8 mouse cellular contexts compared by ENCODE assay signal in genomic region chr4:59807521-59807920, GRCm38 (mm10). TPM values are rescaled to one million over a fixed set of nuclear protein-coding genes. Genes with fewer than 3 reads are reported as not detected.
A peak's percentile ranks its signal among the peaks of the same experiment; 100 is the strongest.
DNase-seq lines count a peak whose midpoint lies in the region; ATAC-seq and TF ChIP-seq lines count a peak whose summit lies in the region.

No protein-coding gene starts in this region.

- H3K36me3 ChIP-seq in hindbrain, embryonic 12.5 days, result no peaks in the 10 kb centered on the region
- no peaks in the 10 kb centered on the region for H3K36me3 ChIP-seq in midbrain, embryonic 16.5 days (ENCODE audit: control insufficient read depth, insufficient read depth, low read length)

- no peak overlapping the region for H3K9ac ChIP-seq in hindbrain, embryonic 12.5 days
- H3K9ac ChIP-seq in midbrain, embryonic 16.5 days (ENCODE audit: low read depth, low read length), result no peak overlapping the region

- peak overlapping the region; percentile 95; the same call in 1 of the 2 replicates for H3K27ac ChIP-seq in left cerebral cortex, adult 2 months
- H3K27ac ChIP-seq in hindbrain, embryonic 12.5 days, result no peak overlapping the region
- no peak overlapping the region for H3K27ac ChIP-seq in midbrain, embryonic 16.5 days (ENCODE audit: low read length)

- peak; percentile 23 for DNase-seq in cerebellum, adult 8-10 months
- DNase-seq in cerebellum, adult 9-10 months, result no peak
- no peak for DNase-seq in left cerebral cortex, adult 2 months (ENCODE audit: extremely low spot score in 1 of 2, low spot score in 2 of 2)
- no peak for DNase-seq in left cerebral cortex, postnatal 4 days
- no peak for DNase-seq in left cerebral cortex, adult 18-20 months (ENCODE audit: low spot score in 2 of 2)
- DNase-seq in thymus, postnatal 4 days, result no peak

- intact Hi-C loops in left cerebral cortex, adult 2 months (cut with DNase I), result loop anchor here (5.0 kb wide), 1 partner anchor 40 kb away; no protein-coding TSS in a partner anchor
- intact Hi-C loops in left cerebral cortex, postnatal 4 days (cut with DNase I), result loop anchor here (5.0 kb wide), 2 partner anchors 40 to 55 kb away; no protein-coding TSS in a partner anchor

- ATAC-seq in hindbrain, embryonic 12.5 days (ENCODE audit: low FRiP score), result no peak
- ATAC-seq in midbrain, embryonic 16.5 days, result no peak

- H3K9me3 ChIP-seq in hindbrain, embryonic 12.5 days (replicated peaks), result no peaks in the 10 kb centered on the region
- H3K9me3 ChIP-seq in midbrain, embryonic 16.5 days (replicated peaks; ENCODE audit: control insufficient read depth, low read length, poor library complexity, severe bottlenecking), result no peaks in the 10 kb centered on the region

- peaks cover 17% of the 10 kb centered on the region for H3K4me1 ChIP-seq in hindbrain, embryonic 12.5 days
- H3K4me1 ChIP-seq in midbrain, embryonic 16.5 days (ENCODE audit: control insufficient read depth, insufficient read depth, low read length), result peaks cover 10% of the 10 kb centered on the region; the same call in 1 of the 2 replicates

- peak overlapping the region; percentile 95 for H3K4me2 ChIP-seq in hindbrain, embryonic 12.5 days (replicated peaks)
- peak overlapping the region; percentile 77 for H3K4me2 ChIP-seq in midbrain, embryonic 16.5 days (ENCODE audit: low read length)

- H3K27me3 ChIP-seq in hindbrain, embryonic 12.5 days, result no peaks in the 10 kb centered on the region
- H3K27me3 ChIP-seq in midbrain, embryonic 16.5 days (ENCODE audit: control insufficient read depth, insufficient read depth, low read depth, low read length), result no peaks in the 10 kb centered on the region

- 65% methylated on average over 2 of the region's 2 CpGs for WGBS in hindbrain, embryonic 12.5 days
- WGBS in midbrain, embryonic 16.5 days, result 67% methylated on average over 2 of the region's 2 CpGs

- TF ChIP-seq CTCF in left cerebral cortex, adult 2 months (IDR thresholded peaks at IDR 0.05), result no peak

- peak overlapping the region; percentile 99 for H3K4me3 ChIP-seq in left cerebral cortex, adult 2 months
- H3K4me3 ChIP-seq in hindbrain, embryonic 12.5 days, result no peak overlapping the region; the same call in 1 of the 2 replicates
- H3K4me3 ChIP-seq in midbrain, embryonic 16.5 days (ENCODE audit: low read depth, low read length), result peak overlapping the region; percentile 81; the same call in 1 of the 2 replicates

RNA-seq across cellular contexts. Expression of gene Snx30, which starts 1.9 kb away (rescaled TPM):
- 10 to 100 TPM; 33.4 to 37.2 TPM for total RNA-seq in left cerebral cortex, adult 2 months (2021)
- total RNA-seq in left cerebral cortex, postnatal 4 days (2021), result 10 to 100 TPM; 32.0 to 38.0 TPM
- polyA plus RNA-seq in hindbrain, embryonic 12.5 days (2016; fragmentation: Nextera tagmentation; extraction: Ambion mirVana), result 14.7 and 17.3 TPM in 2 replicates
- polyA plus RNA-seq in midbrain, embryonic 16.5 days (2015; fragmentation: Nextera tagmentation; extraction: Ambion mirVana), result 17.0 and 17.7 TPM in 2 replicates
- 10 to 100 TPM; 38.7 to 40.8 TPM for total RNA-seq in left cerebral cortex, adult 18-20 months (2021)

RNA-seq across cellular contexts. Expression of gene Inip, which starts 6.1 kb away (rescaled TPM):
- total RNA-seq in left cerebral cortex, adult 2 months (2021), result 10 to 100 TPM; 22.3 to 23.1 TPM
- total RNA-seq in left cerebral cortex, postnatal 4 days (2021), result 10 to 100 TPM; 22.3 to 22.4 TPM
- 78.4 and 80.1 TPM in 2 replicates for polyA plus RNA-seq in hindbrain, embryonic 12.5 days (2016; fragmentation: Nextera tagmentation; extraction: Ambion mirVana)
- 54.3 and 59.0 TPM in 2 replicates for polyA plus RNA-seq in midbrain, embryonic 16.5 days (2015; fragmentation: Nextera tagmentation; extraction: Ambion mirVana)
- 10 to 100 TPM; 21.7 to 27.0 TPM for total RNA-seq in left cerebral cortex, adult 18-20 months (2021)
